Mouse (Mus musculus): ENCODE results near the gene Tnnt2. TPM values are rescaled to one million over a fixed set of nuclear protein-coding genes. Genes with fewer than 3 reads are reported as not detected.

Gene Tnnt2
- polyA plus RNA-seq, 3 experiments from 2014 or later: 0.24 TPM; not detected in 2

DNA sequence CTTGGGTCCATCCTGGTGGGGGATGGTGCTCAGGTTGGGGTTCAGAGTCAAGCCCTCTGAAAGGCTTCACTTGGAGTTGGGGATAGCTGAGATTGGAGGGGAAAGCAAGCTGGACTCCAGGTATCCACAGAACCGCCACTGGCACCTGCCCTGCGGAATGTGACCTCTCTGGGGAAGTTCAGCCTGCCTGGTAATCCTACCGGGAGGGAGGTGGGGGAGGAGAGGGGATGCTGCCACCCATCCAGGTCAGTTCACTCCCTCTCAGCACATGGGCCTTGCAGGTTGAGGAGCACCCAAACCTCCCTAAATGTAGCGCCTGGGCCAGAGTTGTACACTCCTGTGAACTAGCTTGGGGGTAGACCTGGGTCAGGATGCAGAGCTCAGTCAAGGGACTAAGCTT, 19.9 kb downstream of the Tnnt2 start:
- no peak for ATAC-seq

DNA sequence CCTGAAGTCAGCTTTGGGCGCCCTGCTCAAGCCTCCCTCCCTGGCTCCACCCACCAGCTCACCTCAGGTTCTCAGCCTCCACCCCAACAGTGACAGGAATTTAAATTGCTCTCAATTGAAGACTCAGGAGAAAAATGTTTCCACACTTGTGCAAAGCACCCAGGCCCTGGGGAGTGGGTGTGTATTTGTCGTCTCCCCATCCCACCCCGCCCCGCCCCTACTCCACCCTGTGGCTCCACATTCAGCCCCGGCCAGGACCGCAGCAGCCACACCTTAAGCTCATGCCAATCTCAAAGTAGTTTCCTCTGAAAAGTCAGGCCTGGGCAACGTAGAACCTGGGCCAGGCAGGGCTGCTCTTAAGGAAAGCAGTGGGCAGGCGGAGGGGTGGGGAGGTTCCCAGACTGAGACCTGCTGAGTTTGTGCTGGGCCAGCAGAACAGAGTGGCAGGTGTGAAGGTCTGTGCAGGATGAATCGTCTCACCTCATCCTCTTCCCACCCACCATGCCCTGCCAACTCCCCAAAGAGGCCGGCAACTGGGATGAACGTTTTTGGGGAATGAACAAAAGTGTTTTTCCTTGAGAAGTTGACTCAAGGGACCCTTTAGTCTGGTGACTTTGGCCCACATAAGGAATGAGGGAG, 21.1 kb downstream of the Tnnt2 start:
- ATAC-seq: no peak

DNA sequence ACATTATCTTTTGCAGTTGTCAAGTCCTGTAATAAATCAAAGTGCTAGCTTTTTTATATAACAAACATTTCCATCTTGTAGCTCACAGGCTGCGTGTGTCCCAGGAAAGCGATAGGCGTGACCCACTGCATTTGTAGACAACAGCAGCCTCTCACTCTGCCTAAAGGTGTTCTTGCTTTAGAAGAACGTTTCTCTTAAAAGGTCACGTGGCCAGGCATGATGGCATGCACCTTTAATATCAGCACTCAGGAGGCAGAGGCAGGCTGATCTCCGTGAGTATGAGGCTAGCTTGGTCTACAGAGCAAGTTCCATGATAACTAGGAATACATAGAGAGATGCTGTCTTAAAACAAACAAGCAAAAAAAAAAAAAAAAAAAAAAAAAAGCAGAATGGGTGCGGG, 22.4 kb downstream of the Tnnt2 start:
- no peak for ATAC-seq

DNA sequence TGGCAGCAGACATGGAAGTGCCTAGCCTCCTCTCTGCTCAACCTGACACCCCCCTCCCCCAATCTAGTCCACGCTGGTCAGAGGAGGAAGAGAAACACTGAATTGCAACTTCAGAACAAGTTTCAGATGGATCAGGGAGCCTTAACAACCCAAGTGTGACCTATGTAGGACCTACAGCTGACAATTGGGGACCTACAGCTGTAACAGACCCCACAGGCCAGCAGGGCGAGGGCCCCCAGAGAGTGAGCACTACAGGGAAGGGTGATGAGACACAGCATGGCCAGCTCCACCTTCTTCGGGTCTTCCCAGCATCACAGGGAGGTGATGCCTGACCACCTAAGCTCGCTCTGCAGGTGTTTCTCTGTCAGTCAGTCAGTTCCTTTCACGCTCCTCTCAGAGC, 24.9 kb downstream of the Tnnt2 start:
- ATAC-seq: no peak

DNA sequence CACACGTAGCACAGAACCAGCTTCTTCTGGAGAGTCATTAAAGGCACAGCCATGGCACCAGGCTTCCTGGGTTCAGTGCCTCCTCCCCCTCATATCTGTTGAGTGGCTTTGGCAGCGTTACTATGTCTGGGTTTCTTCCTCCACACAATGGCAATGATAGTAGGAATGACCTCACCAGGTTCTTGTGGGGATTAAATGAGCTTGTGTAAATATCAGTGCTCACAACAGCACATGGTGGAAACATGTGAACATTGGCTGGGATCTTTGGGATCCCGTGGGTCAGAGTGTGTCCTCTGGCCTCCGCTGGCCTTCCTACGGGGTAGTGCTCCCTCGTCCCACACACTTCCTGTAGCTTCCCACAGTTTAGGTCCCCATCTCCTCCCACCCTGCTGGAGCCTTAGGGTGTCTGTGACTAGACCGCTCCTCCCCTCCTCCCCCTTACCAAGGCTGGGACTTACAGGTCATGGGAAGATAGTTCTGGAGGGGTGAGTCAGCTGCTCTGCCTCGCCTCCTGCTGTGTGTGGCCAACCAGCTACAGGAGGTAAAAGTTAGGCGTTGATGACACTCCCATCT, 25.9 kb downstream of the Tnnt2 start:
- no peak for ATAC-seq

DNA sequence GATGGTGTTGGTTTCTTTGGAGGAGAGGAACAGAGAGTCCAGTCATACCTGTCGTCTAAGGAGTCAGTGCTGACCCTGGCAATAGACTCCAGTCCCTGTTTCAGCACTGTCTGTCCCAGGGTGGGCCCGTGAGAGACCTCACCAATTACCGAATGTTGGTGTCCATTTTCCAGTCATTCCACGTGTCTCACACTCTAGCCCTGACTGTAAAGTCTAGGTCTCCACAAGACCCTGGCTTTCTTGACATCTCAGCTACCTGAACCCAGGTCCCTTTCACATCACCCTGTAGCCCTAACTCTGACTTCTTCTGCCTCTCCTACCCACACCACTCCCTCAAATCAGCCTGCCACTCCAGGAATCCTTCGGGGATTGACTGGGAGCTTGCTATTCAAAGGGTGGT, 26.4 kb downstream of the Tnnt2 start:
- no peak for ATAC-seq

DNA sequence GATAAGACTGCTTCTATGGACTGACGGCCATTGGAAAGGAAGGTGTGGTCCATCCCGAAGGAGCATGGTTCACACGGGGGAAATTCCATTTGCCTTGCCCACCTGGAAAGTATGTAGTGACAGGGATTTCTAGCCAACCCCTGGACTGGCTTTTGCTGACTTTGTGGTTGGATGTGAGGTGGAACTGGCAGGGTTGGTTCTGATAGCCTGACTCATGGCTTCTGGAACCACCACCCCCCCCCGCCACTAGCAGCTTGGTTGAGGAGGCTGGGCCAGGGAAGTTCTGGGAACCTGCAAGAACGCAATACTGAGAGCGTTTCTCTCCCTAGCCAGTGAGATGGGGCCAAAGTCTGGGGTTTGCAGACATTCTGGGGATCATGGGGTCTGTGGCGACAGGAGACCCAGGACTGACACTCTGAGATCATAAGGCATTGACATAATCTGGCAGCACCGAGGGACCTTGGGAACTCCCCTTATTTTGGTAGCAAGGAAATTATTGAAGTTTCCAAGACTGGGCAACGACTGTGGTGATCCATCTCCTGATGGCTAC, 27.7 kb downstream of the Tnnt2 start:
- no peak for ATAC-seq

DNA sequence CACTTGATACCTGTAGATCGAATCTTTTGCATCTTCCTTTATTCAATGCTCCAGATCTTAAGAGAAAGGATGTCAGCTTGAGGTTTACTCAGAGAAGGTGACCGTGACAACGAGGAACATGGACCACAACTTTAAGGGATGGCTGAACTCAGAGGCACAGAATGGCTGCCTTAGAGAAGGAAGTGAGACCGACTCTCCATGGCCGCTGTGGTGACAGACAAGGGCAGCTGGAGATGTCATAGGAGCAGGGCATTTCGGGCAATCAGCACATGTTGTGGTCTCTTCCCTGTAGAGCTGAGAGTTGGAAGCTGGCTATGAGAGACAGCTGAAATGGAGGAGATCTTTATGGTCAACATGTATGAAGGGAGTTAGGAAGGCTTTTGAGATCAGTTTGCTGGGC, 28.7 kb downstream of the Tnnt2 start:
- no peak for ATAC-seq

DNA sequence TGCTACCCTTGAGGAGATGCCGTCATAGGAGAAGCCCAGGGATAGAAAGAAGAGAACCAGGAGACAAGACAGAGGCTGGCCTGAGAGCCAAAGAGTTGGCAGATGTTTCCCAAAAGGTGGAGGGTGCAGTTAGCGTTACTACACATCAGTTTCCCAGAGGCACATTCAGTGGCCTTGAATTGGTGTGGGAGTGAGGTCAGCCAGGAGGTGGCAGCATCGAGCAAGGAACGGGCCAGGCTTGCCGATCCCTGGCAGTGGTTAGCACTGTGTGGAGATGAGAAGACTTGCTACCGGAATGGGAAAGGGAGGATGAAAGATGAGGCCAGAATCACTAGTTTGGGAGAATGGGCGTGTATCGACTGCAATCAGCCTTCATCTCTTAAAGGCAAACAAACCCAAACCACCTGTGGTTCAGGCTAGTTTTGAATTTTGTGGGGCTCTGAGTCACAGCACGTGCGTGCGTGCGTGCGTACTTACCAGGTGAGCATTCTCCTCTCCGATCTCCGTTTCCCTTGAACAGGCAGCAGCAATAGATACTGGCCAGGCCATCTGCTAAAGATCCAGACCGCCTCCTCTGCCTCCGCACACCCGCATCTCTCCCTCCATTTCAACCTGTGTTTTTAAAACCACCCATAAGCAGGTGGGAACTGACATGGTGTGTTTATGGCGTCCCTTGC, 29.5 kb downstream of the Tnnt2 start:
- ATAC-seq: no peak

DNA sequence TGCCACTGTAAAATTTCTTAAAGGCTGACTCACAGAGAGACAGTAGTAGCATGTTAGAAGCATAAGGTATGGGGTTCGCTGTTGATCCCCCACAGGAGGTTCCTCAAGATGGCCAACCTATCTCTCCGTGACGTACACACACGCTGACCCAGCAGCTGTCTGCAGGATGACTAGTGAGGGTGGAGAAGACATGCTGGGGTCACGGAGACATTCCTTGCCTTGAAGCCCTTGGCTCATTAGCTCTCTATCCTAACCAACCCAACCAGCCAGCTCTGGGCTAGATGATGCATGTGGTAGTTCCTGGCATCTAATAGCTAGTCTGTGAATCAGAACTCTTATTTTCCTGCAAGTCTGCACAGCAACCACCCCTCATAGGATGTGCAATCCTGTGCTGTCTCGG, 32.4 kb downstream of the Tnnt2 start:
- no peak for ATAC-seq

DNA sequence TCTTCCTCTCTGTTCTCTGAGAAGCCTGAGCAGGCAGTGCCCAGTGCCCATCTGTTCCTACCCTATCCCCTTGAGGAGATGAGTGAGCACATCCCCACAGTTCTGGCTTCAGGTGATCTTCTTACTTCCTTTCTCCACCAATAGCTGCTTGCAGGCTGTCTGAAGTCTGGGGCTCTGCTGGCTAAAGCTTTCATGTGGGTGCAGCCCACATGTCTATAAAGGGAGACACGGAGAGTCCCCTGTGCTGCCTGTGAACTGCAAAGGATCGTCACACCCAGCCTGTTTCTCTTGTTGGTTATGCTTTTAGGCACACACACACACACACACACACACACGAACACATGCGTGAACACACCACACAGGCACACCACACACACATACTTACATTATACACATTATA, 36.8 kb downstream of the Tnnt2 start:
- ATAC-seq: no peak

DNA sequence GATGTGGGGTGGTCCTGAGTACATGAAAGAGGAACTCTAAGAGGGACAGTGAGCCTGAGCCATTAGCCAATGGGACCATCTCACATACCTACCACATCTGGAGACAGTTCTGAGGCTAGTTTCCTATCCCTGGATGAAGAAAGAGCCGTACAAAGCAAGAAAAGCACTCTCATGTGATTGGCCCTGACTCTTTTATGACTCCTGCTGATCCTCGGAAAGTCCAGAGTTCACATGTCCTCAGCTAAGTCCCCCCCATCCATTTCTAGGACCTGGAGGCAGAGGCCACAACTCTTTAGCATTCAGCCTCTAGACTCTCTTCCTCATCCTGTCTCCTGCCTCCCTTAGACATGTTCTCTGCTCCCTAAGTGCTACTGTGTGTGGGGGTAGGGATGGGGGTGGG, 41.1 kb downstream of the Tnnt2 start:
- no peak for ATAC-seq

DNA sequence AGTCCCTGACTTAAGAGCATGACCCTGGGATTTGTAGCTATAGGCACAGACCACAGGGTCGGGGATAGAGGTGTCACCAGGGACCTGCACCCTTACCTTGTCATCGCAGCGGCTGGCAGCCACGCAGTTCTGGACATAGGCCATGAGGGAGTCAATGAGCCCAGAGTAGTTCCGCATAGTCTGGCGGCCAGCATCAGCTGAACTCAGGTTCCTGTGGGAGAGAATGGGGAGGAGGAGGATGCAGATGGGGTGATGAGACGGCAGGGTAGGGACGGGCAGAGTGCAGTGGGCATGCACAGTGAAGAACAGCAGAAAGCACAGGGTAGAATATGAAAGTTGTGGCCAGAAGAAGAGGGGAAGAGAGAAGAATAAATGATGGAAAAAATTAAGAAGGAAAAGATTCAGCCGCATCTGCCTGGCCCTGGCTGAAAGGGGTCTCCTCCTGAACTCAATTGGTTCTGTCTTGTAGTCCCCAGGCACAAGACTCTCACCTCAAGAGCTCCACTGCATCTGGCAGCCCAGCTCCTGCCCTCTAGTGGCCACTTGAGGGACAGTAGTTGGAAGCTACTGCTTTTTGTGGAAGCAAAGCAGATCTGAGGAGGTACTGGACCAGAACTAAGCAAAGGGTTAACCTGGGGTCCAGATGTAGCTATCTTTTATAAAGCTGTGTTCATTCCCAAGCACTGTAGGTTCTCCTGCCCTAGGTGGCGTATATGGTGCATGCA, 46.4 kb downstream of the Tnnt2 start:
- ATAC-seq: no peak

DNA sequence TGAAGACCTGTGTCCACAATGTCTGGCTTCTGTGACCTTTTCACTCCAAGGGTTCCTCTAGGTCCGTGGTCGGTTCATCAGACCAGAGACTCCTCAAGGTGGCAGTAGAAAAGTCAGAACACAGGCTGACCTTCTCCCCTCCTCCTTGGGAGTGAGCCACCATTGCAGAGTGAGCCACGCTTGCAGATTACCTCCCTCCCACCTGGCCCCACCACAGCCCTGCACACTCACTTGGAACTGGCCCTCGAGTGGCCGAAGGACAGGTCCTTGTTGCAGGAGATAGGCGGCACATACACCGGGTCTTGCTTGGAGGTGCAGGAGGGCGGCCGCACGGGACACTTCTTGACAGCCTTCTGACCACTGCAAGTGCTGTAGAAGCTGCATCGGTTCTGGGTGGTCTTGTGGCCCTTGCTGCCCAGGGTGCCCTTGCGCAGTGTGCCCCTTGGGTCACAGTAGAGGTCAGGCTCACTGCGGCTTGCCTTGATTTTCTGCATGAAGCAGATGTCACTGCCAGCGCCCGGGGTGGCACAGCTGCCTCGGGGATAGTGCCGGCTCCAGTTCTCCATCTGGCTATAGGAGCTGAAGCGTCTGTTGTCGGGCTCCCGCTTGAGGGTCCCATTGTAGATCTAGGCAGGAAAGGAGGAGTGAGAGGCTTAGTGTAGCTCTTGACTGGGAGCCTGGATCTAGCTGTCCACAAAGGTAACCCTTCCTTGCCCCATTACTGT, 53.5 kb downstream of the Tnnt2 start:
- ATAC-seq: no peak

DNA sequence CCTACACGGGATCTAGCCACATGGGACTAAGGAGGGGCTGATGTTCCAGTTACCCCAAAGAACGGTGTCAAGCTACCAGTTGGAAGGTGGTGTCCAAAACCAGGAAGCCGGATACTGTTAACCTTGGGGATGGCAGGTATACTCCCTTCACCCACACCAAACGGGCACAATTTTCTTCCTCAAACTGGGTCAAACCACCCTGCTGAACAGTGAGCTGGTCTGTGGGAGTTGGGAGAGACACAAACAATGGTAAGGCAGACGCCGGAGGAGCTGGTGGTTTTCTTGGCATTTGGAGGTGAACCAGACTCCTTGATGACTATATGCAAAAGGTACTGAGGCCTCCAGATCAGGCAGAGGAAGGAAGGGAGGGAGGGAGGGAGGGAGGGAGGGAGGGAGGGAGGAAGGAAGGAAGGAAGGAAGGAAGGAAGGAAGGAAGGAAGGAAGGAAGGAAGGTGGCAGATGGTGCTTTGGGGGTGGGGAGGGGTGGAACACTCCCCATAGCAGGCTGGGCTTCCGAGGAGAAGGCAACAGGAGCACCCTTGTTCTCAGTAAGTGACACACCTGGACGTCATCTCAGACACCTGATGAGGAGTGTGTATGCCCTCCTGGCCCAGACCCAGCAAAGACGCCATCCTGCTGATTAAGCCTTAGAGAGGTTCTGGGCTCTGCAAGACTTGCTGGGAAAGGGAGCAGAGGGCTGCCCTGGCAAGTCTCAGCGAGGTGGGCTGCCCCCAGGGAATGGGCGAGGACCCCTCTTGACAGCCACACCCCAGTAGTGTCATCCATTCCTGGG, 55.5 kb downstream of the Tnnt2 start:
- ATAC-seq: no peak

DNA sequence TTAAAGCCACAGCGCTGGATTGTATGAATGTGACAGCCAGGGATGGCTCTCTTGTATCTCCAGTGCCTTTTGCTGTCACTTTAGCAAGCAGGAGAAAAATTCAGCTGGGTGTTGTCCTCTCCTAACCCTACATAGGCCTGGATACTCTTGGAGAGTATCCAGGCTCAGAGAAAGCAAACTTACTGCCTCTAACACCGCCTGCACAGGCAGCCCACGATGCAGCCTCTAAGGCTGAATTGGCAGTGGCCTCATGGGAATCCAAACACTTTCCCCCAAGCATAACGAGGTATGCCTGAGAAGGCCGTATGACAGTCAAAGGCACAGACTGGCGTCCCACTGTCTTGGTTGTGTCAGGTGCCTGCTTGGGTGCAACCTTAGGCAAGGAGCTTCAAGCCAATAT, 56.1 kb downstream of the Tnnt2 start:
- no peak for ATAC-seq

DNA sequence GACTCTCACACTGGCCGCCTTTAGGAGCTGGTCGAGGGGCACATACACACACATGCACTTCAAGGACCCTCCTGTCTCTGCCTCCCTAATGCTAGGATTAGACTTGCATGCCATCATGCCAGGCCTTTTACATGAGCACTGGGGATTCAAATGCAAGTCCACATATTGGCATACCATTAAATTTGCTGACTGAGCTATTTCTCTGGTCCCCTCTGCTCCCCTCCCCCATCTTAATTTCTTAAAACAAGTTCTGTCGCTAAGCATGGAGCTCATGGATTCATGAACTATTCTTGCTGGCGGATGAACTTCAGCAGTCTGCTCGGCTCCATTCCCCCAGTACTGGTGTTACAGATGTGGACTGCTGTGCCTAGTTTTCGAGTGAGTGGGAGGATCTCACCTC, 56.6 kb downstream of the Tnnt2 start:
- no peak for ATAC-seq

DNA sequence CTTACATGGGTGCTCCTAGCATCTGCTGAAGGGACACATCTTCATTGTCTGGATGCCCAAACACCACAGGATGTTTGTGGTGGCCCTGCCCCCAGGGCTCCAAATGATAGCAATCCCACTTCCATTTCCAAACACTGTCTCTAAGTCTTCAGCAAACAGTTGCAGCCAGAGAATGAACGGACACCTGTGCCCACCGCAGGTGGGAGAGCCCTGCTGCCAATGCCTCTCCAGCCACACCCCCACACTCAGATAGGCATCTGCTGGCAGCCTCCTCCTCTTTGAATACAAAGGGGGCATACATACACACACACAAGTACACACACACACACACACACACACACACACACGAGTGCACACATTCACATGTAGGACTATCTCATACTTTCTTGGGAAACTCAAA, 57.2 kb downstream of the Tnnt2 start:
- no peak for ATAC-seq

DNA sequence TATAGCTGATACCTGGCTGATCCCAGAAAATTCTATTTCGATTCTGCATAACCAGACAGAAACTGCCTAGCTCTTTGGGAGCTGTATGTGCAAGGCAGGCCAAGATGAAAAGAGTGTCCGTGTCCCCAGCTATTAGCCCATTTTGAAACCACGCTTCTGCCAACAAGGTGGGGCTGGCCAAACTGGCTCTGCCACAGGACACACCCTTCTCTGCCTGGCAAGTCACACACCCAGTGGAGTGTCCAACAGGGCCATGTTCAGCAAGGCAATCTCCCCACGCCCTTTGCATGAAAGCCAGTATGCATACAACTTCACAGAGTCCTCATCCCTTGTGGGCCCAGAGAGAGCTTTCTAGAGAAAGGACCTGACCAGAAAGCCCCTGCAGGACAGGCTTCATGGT, 59.2 kb downstream of the Tnnt2 start:
- ATAC-seq: no peak

DNA sequence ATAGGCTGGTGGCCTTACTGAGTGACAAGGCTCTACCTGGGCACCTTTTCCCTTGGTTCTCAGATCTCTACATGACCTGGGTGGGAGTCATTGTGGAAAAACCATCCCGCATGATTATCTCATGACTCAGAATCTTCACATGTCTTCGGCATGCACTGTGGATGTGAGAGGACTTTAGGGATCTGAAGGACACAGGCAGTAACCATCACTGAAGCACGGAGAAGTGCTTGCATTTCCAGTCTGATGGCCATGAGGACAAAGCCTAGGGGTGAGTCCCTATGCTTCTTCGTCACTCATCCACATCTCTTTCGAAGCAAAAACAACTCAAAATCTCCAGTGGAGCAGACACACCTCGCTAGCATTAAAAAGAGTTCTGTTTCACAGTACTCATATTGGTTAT, 63.1 kb downstream of the Tnnt2 start:
- no peak for ATAC-seq

DNA sequence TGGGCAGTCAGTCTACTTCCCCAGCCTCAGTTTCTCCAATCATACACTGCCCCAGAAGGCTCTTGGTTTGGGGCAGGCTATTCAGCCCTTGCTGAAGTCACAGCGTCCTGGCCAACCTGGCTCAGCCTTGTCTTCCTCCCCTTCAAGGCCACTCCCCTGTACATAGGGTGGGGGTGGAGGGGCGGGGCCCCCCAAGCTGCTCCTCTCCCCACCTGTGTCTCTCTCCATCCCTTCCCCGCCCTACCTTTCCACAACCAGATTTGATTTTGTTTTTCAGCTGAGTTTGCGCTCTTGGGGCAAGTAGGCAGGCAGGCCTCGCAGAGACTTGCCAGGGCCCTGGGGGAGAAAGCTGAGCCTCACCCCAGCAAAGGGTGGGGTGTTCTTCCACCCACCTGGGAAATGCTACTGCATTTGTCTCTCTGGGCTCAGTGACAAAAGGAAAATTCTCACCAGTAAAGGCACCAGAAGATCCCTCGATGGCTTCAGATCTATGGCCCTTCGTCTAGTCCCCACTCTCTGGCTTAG, 63.9 kb downstream of the Tnnt2 start:
- no peak for ATAC-seq
